Mouse (Mus musculus): Measurements from ENCODE around the gene Lrrc71. TPM values are rescaled to one million over a fixed set of nuclear protein-coding genes. Genes with fewer than 3 reads are reported as not detected.

Lrrc71 gene
- polyA plus RNA-seq, 1 experiment from 2014 or later = 0.43 TPM

DNA sequence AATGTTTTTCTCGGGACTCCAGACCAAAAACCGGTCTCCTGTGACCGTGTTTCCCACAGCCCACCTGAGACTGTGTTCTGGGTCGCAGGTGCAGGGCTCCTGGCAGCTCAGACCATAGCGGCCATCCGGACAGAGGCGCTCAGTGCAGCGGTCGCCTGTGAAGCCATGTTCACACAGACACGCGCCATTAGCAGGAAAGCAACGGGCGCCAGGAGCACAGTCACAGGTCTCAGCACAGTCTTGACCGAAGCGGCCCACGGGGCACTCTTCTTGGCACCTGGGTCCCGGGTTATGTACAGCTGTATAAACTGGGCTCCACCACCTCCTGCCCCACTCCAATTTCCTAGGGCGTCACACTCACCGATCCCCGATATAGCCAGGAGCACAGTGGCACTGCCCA lies 8.1 kb upstream of the Lrrc71 start:
- no peak for ATAC-seq (replicated peaks; ENCODE audit: insufficient number of reproducible peaks, low FRiP score, low TSS enrichment)
- Histone ChIP-seq H3K9ac (ENCODE audit: low read depth, low read length) (no peak overlapping the region), H3K4me3 (ENCODE audit: low read depth, low read length) (no peak overlapping the region)

DNA sequence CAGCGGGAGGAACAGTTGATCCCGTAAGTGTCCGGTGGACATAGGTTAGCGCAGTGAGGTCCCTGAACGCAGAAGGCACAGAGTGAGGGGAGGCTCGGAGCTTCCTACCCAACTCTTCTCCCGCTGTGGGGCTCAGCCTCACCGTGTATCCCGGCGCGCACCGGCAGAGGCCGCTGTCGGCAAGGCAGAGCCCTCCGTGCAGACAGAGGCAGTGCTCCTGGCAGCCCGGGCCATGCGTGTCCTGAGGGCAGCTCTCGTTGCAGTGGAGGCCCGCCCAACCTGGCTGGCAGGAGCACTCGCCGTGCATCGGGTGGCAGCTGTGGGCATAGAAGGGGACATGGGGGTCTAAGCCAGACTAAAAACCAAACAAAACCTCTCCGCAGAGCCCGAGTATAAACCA lies 7.5 kb upstream of the Lrrc71 start:
- 0 out of 2 replicates have a peak, but pooled peaks have one; percentile 10 for ATAC-seq (replicated peaks; ENCODE audit: insufficient number of reproducible peaks, low FRiP score, low TSS enrichment)
- Histone ChIP-seq H3K27ac (ENCODE audit: low read depth, low read length) (no peak overlapping the region), H3K36me3 (ENCODE audit: control insufficient read depth, insufficient read depth, low read length) (no peaks in the 10 kb centered on the region), H3K27me3 (ENCODE audit: control insufficient read depth, insufficient read depth, low read length) (peaks cover 31% of the 10 kb centered on the region), H3K4me1 (ENCODE audit: control insufficient read depth, insufficient read depth, low read length) (no peaks in the 10 kb centered on the region), H3K9ac (ENCODE audit: low read depth, low read length) (no peak overlapping the region), H3K9me3 (replicated peaks; ENCODE audit: control insufficient read depth, low read length) (no peaks in the 10 kb centered on the region), H3K4me3 (ENCODE audit: low read depth, low read length) (no peak overlapping the region), H3K4me2 (peak overlapping the region; percentile 33; the same call in 1 of the 2 replicates)
- 6% methylated on average over 24 of the region's 24 CpGs for WGBS (ENCODE audit: insufficient replicate concordance)

More for the DNA sequence above, 8.1 kb upstream of the Lrrc71 start:
- Histone ChIP-seq H3K36me3 (ENCODE audit: control insufficient read depth, insufficient read depth, low read length) (no peaks in the 10 kb centered on the region), H3K4me1 (ENCODE audit: control insufficient read depth, insufficient read depth, low read length) (no peaks in the 10 kb centered on the region; the same call in 1 of the 2 replicates), H3K27me3 (ENCODE audit: control insufficient read depth, insufficient read depth, low read length) (peaks cover 31% of the 10 kb centered on the region), H3K27ac (ENCODE audit: low read depth, low read length) (no peak overlapping the region), H3K9me3 (replicated peaks; ENCODE audit: control insufficient read depth, low read length) (no peaks in the 10 kb centered on the region), H3K4me2 (0 out of 2 replicates have a peak overlapping the region, but pooled peaks have one; percentile 33)
- 52% methylated on average over 20 of the region's 20 CpGs for WGBS (ENCODE audit: insufficient replicate concordance)

DNA sequence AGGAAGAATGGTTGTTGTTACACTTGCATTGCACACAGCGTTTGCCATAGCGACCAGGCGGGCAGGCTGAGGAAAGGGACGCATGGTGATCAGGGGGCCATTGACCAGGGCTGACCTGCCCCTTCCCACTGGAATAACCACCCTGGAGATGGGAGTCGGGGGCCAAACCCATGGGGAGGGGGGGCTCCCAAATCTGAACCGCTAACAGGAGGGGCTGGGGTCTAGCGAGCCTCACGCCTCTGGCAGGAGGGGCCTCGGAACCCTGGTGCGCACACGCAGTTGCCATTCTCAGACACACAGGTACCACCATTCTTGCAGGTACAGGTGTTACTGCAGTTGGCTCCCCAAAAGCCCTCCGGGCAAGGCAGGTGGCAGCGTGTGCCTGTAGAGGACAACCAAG lies 5.4 kb upstream of the Lrrc71 start:
- no peaks in the 10 kb centered on the region; the same call in 1 of the 2 replicates for H3K36me3 ChIP-seq (ENCODE audit: control insufficient read depth, insufficient read depth, low read length)
- H3K9me3 ChIP-seq (replicated peaks; ENCODE audit: control insufficient read depth, low read length) = no peaks in the 10 kb centered on the region
- no peak for ATAC-seq (replicated peaks; ENCODE audit: insufficient number of reproducible peaks, low FRiP score, low TSS enrichment)
- no peak overlapping the region for H3K4me3 ChIP-seq (ENCODE audit: low read depth, low read length)
- H3K4me2 ChIP-seq = no peak overlapping the region
- no peaks in the 10 kb centered on the region for H3K4me1 ChIP-seq (ENCODE audit: control insufficient read depth, insufficient read depth, low read length)
- H3K27me3 ChIP-seq (ENCODE audit: control insufficient read depth, insufficient read depth, low read length) = peaks cover 31% of the 10 kb centered on the region
- H3K27ac ChIP-seq (ENCODE audit: low read depth, low read length) = no peak overlapping the region
- no peak overlapping the region for H3K9ac ChIP-seq (ENCODE audit: low read depth, low read length)
- WGBS (ENCODE audit: insufficient replicate concordance) = 83% methylated on average over 13 of the region's 13 CpGs

DNA sequence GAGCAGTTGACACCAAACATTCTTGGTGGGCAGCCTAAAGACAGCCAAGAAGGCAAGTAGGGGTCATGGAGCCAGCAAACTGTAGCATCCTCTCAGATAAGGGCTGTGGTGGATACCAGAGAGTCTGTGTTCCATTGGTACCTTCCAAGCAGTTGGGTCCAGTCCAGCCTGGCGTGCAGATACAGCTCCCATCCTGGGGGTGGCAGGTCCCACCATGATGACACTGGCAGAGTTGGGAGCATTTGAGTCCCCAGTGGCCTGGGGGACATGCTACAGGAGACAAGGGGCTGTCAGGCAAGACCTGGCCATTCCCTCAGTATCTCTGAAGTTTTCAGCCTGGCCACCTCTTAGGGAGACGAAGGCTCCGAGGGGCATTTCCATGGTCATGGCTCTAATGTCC lies 4.1 kb upstream of the Lrrc71 start:
- Histone ChIP-seq H3K9me3 (replicated peaks; ENCODE audit: control insufficient read depth, low read length) (no peaks in the 10 kb centered on the region), H3K27ac (ENCODE audit: low read depth, low read length) (no peak overlapping the region), H3K4me1 (ENCODE audit: control insufficient read depth, insufficient read depth, low read length) (no peaks in the 10 kb centered on the region), H3K36me3 (ENCODE audit: control insufficient read depth, insufficient read depth, low read length) (no peaks in the 10 kb centered on the region; the same call in 1 of the 2 replicates), H3K9ac (ENCODE audit: low read depth, low read length) (no peak overlapping the region), H3K4me2 (no peak overlapping the region), H3K27me3 (ENCODE audit: control insufficient read depth, insufficient read depth, low read length) (peaks cover 27% of the 10 kb centered on the region), H3K4me3 (ENCODE audit: low read depth, low read length) (no peak overlapping the region)
- WGBS (ENCODE audit: insufficient replicate concordance) = 78% methylated on average over 3 of the region's 3 CpGs
- ATAC-seq (replicated peaks; ENCODE audit: insufficient number of reproducible peaks, low FRiP score, low TSS enrichment) = no peak

DNA sequence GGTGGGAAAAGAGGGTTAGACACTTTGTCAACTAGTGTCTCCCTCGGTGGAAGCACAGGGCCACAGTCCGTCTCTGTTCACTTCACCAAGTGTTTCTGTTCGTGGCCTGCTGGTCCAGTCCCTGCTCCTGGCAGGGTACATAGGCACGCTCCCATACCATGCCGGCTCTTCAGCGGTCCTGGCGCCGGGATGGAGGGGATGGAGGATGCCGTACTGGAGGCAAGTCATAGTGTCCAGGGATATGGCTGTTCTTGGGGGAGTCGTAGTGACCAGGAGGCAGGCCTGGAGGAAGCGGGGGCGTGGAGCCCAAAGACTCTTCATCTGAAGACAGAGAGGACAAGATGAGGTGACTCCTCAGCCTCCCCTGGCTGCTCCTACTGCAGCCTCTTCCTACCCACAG lies 1.6 kb upstream of the Lrrc71 start:
- Histone ChIP-seq H3K27me3 (ENCODE audit: control insufficient read depth, insufficient read depth, low read length) (peaks cover 16% of the 10 kb centered on the region), H3K27ac (ENCODE audit: low read depth, low read length) (no peak overlapping the region), H3K9me3 (replicated peaks; ENCODE audit: control insufficient read depth, low read length) (no peaks in the 10 kb centered on the region), H3K4me1 (ENCODE audit: control insufficient read depth, insufficient read depth, low read length) (0 out of 2 replicates have a peak, but pooled peaks cover 3% of the 10 kb centered on the region), H3K4me2 (no peak overlapping the region), H3K9ac (ENCODE audit: low read depth, low read length) (no peak overlapping the region), H3K4me3 (ENCODE audit: low read depth, low read length) (no peak overlapping the region), H3K36me3 (ENCODE audit: control insufficient read depth, insufficient read depth, low read length) (no peaks in the 10 kb centered on the region; the same call in 1 of the 2 replicates)
- 88% methylated on average over 12 of the region's 12 CpGs for WGBS (ENCODE audit: insufficient replicate concordance)
- no peak for ATAC-seq (replicated peaks; ENCODE audit: insufficient number of reproducible peaks, low FRiP score, low TSS enrichment)

DNA sequence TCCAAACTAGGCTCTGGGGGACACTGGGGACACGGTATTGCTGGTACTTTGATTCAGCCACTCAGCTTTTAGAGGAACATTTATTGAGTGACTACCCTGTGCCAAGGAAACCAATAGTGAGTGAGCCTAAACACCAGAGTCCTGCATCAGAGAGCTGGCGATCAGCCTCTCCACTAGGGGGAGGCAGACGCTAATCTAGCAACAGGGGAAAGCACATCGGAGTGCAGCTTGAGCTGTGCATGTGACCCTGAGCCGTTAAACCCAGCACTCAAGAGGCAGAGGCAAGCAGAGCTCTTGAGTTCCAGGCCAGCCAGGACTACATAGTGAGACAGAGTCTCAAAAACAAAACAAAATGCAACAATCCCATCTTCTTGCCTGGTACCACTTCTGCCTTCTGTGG lies 611 bp upstream of the Lrrc71 start:
- Histone ChIP-seq H3K9me3 (replicated peaks; ENCODE audit: control insufficient read depth, low read length) (no peaks in the 10 kb centered on the region), H3K9ac (ENCODE audit: low read depth, low read length) (no peak overlapping the region), H3K27ac (ENCODE audit: low read depth, low read length) (no peak overlapping the region), H3K4me2 (no peak overlapping the region), H3K27me3 (ENCODE audit: control insufficient read depth, insufficient read depth, low read length) (peaks cover 9% of the 10 kb centered on the region), H3K4me1 (ENCODE audit: control insufficient read depth, insufficient read depth, low read length) (0 out of 2 replicates have a peak, but pooled peaks cover 3% of the 10 kb centered on the region), H3K4me3 (ENCODE audit: low read depth, low read length) (no peak overlapping the region), H3K36me3 (ENCODE audit: control insufficient read depth, insufficient read depth, low read length) (no peaks in the 10 kb centered on the region; the same call in 1 of the 2 replicates)
- WGBS (ENCODE audit: insufficient replicate concordance) = 14% methylated on average over 5 of the region's 5 CpGs
- no peak for ATAC-seq (replicated peaks; ENCODE audit: insufficient number of reproducible peaks, low FRiP score, low TSS enrichment)

DNA sequence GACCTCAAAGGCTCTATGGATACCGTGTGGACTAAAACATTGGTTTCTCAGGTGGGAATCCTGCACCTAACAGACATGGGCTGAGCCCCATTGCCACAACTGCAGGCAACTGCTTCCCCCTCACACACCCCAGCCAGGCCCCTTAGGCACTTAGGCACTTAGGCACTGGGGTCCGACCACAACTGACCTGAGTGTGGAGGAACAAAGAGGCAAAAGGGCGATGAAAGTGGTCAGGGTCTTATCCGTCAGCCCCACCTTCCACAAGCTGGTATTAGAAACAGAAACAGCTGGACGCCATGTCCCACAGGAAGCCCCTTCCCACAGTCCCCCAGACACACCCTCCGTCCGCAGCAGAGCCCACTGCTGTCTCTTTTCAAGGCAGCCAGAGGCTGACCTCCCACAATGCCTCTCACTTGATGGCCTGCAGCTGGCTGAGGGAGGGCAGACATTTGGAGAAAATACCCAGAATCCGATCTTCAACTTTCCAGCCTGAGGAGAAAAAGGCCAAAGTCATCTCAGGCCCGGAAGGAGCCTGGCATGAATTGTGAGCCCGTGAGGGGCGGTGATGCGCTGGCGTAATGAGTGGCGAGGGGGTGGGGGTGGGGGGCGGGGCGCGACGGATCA lies 3.3 kb downstream of the Lrrc71 start:
- no peak for ATAC-seq (replicated peaks; ENCODE audit: insufficient number of reproducible peaks, low FRiP score, low TSS enrichment)
- WGBS (ENCODE audit: insufficient replicate concordance) = 26% methylated on average over 18 of the region's 18 CpGs
- H3K27me3 ChIP-seq (ENCODE audit: control insufficient read depth, insufficient read depth, low read length) = 0 out of 2 replicates have a peak, but pooled peaks cover 4% of the 10 kb centered on the region
- no peak overlapping the region for H3K9ac ChIP-seq (ENCODE audit: low read depth, low read length)
- peak overlapping the region; percentile 11 for H3K4me3 ChIP-seq (ENCODE audit: low read depth, low read length)
- H3K9me3 ChIP-seq (replicated peaks; ENCODE audit: control insufficient read depth, low read length) = no peaks in the 10 kb centered on the region
- no peak overlapping the region for H3K27ac ChIP-seq (ENCODE audit: low read depth, low read length)
- peak overlapping the region; percentile 56 for H3K4me2 ChIP-seq
- no peaks in the 10 kb centered on the region; the same call in none of the 2 replicates for H3K36me3 ChIP-seq (ENCODE audit: control insufficient read depth, insufficient read depth, low read length)
- 0 out of 2 replicates have a peak, but pooled peaks cover 3% of the 10 kb centered on the region for H3K4me1 ChIP-seq (ENCODE audit: control insufficient read depth, insufficient read depth, low read length)

DNA sequence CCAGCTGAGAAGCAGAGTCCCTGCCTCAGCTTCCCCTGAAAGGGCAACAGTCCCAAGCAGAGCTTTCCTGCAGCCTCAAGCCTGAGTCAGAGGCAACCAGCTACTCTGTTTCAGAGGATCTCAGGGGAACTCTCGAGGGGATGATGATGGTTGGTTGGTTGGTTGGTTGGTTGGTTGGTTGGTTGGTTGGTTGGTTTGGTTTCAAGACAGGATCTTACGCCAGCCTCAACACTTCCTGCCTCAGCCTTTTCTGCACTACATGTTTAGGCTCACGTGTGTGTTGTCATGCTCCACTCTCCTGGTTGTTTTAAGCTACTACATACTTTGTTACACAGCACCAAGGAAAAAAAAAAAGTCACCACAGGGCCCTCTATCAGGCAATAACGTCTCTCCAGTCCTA lies 4.5 kb downstream of the Lrrc71 start:
- WGBS (ENCODE audit: insufficient replicate concordance) = 84% methylated on average over 4 of the region's 4 CpGs
- H3K27ac ChIP-seq (ENCODE audit: low read depth, low read length) = no peak overlapping the region
- H3K27me3 ChIP-seq (ENCODE audit: control insufficient read depth, insufficient read depth, low read length) = 0 out of 2 replicates have a peak, but pooled peaks cover 4% of the 10 kb centered on the region
- ATAC-seq (replicated peaks; ENCODE audit: insufficient number of reproducible peaks, low FRiP score, low TSS enrichment) = no peak
- 0 out of 2 replicates have a peak, but pooled peaks cover 3% of the 10 kb centered on the region for H3K4me1 ChIP-seq (ENCODE audit: control insufficient read depth, insufficient read depth, low read length)
- H3K4me2 ChIP-seq = no peak overlapping the region
- H3K36me3 ChIP-seq (ENCODE audit: control insufficient read depth, insufficient read depth, low read length) = no peaks in the 10 kb centered on the region; the same call in 1 of the 2 replicates
- no peak overlapping the region for H3K9ac ChIP-seq (ENCODE audit: low read depth, low read length)
- no peak overlapping the region for H3K4me3 ChIP-seq (ENCODE audit: low read depth, low read length)
- no peaks in the 10 kb centered on the region for H3K9me3 ChIP-seq (replicated peaks; ENCODE audit: control insufficient read depth, low read length)
